Mouse (Mus musculus): ENCODE results near the gene Il33.

GRCm38 (mm10) chr19:29940239-29940638 lies 15.3 kb downstream of the Il33 start:
- TF ChIP-seq CTCF (IDR thresholded peaks at IDR 0.05; ENCODE audit: low read depth, low read length) (no peak), POLR2A (IDR thresholded peaks at IDR 0.05; ENCODE audit: borderline replicate concordance, low read depth, low read length) (no peak)

Measured in bone marrow macrophage, adult 2 months (primary cell).